Mouse (Mus musculus): Measurements from ENCODE around the gene Dnajb5.

Dnajb5 gene

DNA sequence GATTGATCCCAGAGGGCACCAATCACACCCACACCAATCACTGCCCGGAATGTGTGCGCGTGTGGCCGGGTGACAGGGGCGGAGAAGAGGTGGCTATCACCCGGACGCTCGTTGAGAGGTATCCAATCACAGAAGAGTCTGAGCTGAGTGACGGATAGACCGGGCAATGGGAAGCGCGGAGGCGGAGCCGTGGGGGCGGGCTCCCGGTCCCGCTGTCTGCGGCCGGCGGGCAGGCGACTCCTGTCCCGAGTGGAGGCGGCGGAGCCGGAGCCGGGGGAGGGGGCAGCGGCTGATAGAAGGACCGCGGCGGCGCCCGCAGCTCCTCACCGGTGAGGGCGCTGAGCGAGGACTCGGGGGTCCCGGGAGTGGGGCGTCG lies at the start of gene Dnajb5:
Gene Dnajb5 (plus strand): TSS at position 139 of the 376 bp plus-strand sequence.
- peak; percentile 98 for DNase-seq (ENCODE audit: low read depth)

GRCm38 (mm10) chr4:42900878-42901277 lies 48.7 kb upstream of the Dnajb5 start:
- no peak for DNase-seq (ENCODE audit: low read depth)

DNA sequence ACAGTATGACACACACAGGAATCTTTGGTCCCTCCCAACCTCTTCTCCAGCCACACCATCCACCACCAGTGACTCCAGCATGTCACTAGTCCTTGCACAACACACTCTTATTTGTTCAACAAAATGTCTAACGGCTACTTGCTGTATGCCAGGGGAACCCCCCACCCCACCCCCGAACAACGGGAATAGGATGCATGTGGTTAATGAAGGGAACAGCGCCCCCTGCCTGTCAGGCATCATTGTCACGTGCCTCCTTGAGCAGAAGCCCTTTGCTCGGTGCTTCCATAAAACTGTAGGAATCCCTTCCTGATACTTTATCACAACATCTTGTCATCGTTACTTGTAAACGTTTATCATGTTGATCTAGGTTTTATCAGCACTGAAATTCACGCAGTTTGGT lies 47.4 kb upstream of the Dnajb5 start:
- DNase-seq (ENCODE audit: low read depth): peak; percentile 31

DNA sequence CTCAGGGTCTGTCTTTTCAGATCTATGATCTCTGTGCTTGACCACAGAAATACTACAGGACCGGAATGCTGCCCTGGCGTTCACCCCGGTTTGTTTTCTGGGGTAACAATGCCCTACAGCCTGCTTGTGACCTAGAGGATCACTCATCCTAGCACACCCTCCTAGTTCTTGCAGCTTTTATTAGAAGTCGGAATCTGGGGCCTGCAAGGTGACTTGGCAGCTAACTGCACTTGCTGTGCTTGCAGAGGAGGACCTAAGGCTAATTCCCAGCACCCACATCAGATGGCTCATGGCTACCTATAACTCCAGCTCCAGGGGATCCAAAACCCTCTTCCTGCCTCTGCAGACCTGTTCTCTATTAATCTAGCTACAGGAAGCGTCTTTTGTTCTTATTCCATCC lies 46.9 kb upstream of the Dnajb5 start:
- DNase-seq (ENCODE audit: low read depth): no peak

DNA sequence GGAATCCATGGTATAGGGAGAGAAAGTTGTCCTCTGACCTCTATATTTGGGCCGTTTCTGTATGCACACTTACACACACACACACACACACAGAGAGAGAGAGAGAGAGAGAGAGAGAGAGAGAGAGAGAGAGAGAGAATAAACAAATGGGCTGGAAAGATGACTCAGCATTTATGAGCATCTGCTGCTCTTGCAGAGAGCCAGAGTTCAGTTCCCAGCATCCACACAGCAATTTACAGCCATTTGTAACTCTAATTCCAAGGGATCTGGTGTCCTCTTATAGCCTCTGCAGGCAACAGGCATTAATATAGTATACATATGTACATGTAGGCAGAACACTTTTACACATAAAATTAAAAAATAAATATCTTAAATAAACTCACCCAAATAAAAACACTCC lies 45.7 kb upstream of the Dnajb5 start:
- DNase-seq (ENCODE audit: low read depth): no peak

DNA sequence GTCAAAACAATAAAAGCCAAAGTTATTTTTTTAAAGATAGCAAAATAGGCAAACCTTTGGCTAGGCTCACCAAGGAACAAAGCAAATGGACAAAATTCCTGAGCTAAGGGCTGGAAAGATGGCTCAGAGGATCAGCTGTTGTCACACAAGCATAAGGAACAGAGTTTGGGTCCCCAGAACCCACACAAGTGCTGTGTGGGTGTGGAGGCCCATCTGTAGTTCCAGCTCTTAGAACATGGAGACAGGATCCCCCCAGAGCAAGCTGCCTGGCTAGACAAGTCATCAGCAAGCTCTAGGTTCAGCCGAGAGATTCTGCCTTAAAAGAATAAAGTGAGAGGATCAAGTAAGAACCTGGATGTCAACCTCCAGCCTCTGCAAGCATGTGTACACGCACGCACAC lies 45.1 kb upstream of the Dnajb5 start:
- no peak for DNase-seq (ENCODE audit: low read depth)

GRCm38 (mm10) chr4:42904966-42905365 lies 44.6 kb upstream of the Dnajb5 start:
- DNase-seq (ENCODE audit: low read depth): no peak

GRCm38 (mm10) chr4:42913391-42913790 lies 36.2 kb upstream of the Dnajb5 start:
- DNase-seq (ENCODE audit: low read depth): no peak

GRCm38 (mm10) chr4:42915311-42915710 lies 34.3 kb upstream of the Dnajb5 start:
- no peak for DNase-seq (ENCODE audit: low read depth)

DNA sequence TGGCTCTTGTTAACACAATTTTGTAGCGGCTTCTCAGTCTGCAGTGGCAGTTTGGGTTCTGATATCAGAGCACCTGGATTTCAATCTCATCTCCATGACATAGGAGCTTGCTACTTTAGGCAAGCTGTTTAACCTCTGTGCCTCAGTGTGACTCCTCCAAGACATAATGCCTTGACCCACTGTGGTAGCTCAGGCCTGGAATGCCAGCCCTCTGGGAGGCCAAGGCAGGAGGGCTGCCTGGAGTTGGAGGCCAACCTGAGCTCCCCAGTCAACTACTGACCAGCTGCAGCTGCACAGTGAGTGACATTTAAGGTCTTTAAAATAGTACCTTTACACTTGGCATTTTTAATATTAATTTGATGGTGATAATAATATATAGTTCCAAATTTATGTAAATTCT lies 33.6 kb upstream of the Dnajb5 start:
- no peak for DNase-seq (ENCODE audit: low read depth)

DNA sequence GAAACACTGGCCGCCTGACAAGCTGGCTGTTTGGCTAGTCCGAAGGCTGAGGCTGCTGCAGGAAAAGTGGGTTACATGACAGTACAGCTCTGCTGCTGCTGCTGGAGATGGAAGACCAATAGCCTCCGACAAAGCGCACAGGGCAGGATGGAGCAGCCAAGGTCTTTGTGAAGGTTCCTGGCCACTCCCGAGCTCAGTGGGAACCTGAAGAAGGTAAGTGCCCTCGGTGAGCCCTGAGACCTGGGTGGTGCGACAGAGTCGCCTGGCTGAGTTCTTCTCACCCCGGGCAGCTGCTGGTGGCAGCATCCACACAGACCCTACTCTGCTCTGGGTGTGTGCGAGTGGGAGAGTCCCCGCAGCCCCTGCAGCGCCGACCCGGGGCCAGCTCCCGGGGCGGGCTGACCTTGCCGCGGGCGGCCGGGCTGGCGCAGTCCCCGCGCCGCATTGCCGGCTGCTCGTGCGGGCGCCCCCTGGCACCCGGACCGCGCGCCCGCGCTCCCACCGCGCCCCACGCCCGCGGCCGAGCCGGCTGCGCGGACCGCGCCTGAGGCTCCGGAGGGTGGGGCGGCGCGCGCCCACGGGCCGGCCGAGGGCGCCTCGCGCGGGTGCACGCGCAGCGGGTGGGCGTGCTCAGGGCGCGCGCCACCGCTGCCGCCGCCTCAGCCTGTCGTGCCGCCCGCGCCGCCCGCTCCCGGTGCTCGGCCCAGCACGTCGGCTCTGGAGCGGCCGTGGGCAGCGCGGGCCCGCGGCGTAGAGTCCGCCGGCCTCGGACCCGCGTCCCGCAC lies 32.8 kb upstream of the Dnajb5 start, which contains the start of gene Phf24:
Gene Phf24 (plus strand): TSS at position 44 of the 785 bp plus-strand sequence.
- no peak for DNase-seq (ENCODE audit: low read depth)

- DNase-seq (ENCODE audit: low read depth): no peak
Observed at GRCm38 (mm10) chr4:42917402-42917774, 32.2 kb upstream of the Dnajb5 start.

- DNase-seq (ENCODE audit: low read depth): no peak
Observed at GRCm38 (mm10) chr4:42920726-42921125, 28.9 kb upstream of the Dnajb5 start.

DNA sequence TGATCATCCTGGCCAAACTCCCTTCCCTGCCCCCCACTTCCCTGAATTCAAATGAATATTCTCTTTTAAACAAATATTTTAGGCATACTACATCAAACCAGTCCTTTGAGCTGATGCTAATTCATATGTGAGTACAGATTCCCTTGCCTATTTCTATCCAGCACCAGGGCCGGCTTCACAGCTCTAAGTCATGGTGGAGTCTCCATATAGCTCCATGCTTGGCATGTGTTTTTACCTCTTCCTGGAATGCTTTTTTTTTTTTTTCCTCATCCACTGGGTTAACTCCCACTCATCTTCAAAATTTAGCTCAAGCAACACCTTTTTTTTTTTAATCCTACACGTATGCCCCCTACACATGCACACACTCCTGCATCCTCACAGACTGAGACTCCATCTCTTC lies 28.1 kb upstream of the Dnajb5 start:
- DNase-seq (ENCODE audit: low read depth): no peak

- no peak for DNase-seq (ENCODE audit: low read depth)
Observed at GRCm38 (mm10) chr4:42922056-42922455, 27.6 kb upstream of the Dnajb5 start.

DNA sequence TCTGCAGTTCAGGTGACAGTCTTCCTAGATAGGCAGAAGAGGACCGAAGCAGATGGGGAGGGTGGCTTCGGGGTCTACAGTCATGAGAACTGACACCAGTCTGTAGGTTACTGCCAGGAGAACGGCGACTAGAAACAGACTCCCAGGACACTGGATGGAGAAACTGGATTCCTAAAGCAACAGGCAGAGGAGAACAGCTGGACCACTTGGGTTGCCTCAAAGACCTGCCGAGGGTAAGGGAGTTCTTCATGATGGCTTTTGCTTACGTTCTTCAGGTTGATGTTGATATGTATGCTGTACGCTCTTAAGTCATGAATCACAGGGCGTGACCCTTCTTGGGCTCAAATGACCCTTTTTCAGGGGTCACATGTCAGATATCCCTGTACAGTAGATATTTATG lies 27.2 kb upstream of the Dnajb5 start:
- no peak for DNase-seq (ENCODE audit: low read depth)

GRCm38 (mm10) chr4:42924095-42924710 lies 25.4 kb upstream of the Dnajb5 start:
- no peak for DNase-seq (ENCODE audit: low read depth)

DNA sequence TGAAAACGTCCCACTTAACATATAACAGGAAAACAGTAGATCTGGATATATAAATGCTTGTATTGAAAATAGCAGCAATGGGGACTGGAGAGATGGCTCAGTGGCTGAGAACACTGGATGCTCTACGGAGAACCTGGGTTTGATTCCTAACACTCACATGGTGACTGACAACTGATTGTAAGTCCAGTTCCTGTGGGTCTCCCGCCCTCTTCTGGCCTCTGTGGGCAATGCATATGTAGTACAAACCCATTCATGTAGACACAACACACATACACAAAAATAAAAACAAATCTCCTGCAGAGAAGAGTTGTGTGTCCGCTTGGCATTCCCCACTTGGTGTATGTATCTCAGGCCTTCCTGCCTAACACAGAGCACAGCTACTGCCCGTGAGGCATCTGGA lies 21.4 kb upstream of the Dnajb5 start:
- no peak for DNase-seq (ENCODE audit: low read depth)

DNA sequence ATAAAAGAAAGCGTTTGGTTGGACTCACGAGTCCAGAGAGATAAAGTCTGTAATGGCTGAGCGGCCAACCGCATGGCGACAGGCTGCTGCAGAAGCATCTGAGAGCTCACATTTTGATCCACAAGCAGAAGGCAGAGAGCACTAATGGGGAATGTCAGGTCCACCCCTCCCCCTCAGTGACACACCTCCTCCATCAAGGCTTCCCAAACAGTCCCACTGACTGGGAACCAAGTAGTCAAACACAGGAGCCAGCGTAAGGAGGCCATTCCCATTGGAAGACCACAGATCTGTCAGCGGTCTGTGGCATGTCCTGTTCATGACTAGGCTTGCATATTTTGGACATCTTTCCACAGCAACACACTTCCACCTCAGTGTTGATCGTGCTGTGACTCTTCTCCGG lies 20.7 kb upstream of the Dnajb5 start:
- no peak for DNase-seq (ENCODE audit: low read depth)

GRCm38 (mm10) chr4:42932229-42932969 lies 17.2 kb upstream of the Dnajb5 start:
- DNase-seq (ENCODE audit: low read depth): no peak

GRCm38 (mm10) chr4:42933630-42934029 lies 16.0 kb upstream of the Dnajb5 start:
- DNase-seq (ENCODE audit: low read depth): no peak

GRCm38 (mm10) chr4:42941396-42941795 lies 8.2 kb upstream of the Dnajb5 start:
- DNase-seq (ENCODE audit: low read depth): no peak

DNA sequence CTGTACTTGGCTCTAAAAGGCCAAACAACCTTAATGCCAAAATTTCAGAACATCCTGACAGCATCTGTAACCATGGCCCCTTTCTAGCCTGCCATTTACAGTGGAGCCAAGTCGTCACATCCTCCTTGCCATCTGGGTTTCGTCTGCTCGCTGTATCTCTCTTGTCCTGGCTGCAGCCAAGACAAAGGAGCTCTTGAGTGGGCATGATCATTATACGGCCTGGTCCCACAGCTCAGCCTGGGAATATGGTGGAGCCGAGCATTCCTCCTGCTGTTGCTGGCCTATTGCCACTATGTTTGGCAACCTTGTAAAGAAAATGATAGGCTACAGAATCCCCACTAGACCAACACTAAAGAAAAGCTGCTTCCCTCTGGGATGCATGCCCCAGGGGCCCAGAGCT lies 6.3 kb upstream of the Dnajb5 start:
- DNase-seq (ENCODE audit: low read depth): no peak

Measured in naive thymus-derived CD4-positive, alpha-beta T cell, adult 2 months (primary cell).